Mouse (Mus musculus) Muller cell, postnatal 12 days (primary cell): ENCODE measurements around the gene Sema6d.

Experiments used
- DNase-seq: peaks from one replicate; pipeline ENCODE4 v3.0.0-alpha.2; 2015; ENCODE audit errors: inconsistent ontology term

The Sema6d gene

GRCm38 (mm10) chr2:124089813-124090230 is at the start of gene Sema6d:
TSS of gene Sema6d (plus strand) at chr2:124089969.
- DNase-seq: peak; percentile 39

- no peak for DNase-seq
Observed at GRCm38 (mm10) chr2:124059910-124060309, 29.9 kb upstream of the Sema6d start.

- no peak for DNase-seq
Observed at GRCm38 (mm10) chr2:124068380-124068779, 21.4 kb upstream of the Sema6d start.

GRCm38 (mm10) chr2:124070664-124071063 is 19.1 kb upstream of the Sema6d start:
- DNase-seq: no peak

- no peak for DNase-seq
Observed at GRCm38 (mm10) chr2:124071380-124071779, 18.4 kb upstream of the Sema6d start.

GRCm38 (mm10) chr2:124090231-124091141 is 717 bp downstream of the Sema6d start:
- peak; percentile 54 for DNase-seq

GRCm38 (mm10) chr2:124099697-124100096 is 9.9 kb downstream of the Sema6d start:
- DNase-seq: no peak

- peak; percentile 68 for DNase-seq
Observed at GRCm38 (mm10) chr2:124100486-124101200, 10.9 kb downstream of the Sema6d start.

GRCm38 (mm10) chr2:124101201-124101517 is 11.4 kb downstream of the Sema6d start:
- no peak for DNase-seq

- no peak for DNase-seq
Observed at GRCm38 (mm10) chr2:124101580-124101979, 11.8 kb downstream of the Sema6d start.

GRCm38 (mm10) chr2:124103277-124103676 is 13.5 kb downstream of the Sema6d start:
- DNase-seq: no peak

- no peak for DNase-seq
Observed at GRCm38 (mm10) chr2:124118469-124119243, 28.9 kb downstream of the Sema6d start.

- peak; percentile 22 for DNase-seq
Observed at GRCm38 (mm10) chr2:124120355-124120754, 30.6 kb downstream of the Sema6d start.

- DNase-seq: peak; percentile 45
Observed at GRCm38 (mm10) chr2:124121539-124121938, 31.8 kb downstream of the Sema6d start.

- no peak for DNase-seq
Observed at GRCm38 (mm10) chr2:124125504-124125903, 35.7 kb downstream of the Sema6d start.

GRCm38 (mm10) chr2:124126853-124127252 is 37.1 kb downstream of the Sema6d start:
- DNase-seq: no peak

GRCm38 (mm10) chr2:124130876-124131275 is 41.1 kb downstream of the Sema6d start:
- DNase-seq: peak; percentile 52

- peak; percentile 80 for DNase-seq
Observed at GRCm38 (mm10) chr2:124141510-124142044, 51.8 kb downstream of the Sema6d start.

- DNase-seq: no peak
Observed at GRCm38 (mm10) chr2:124145528-124145927, 55.8 kb downstream of the Sema6d start.

GRCm38 (mm10) chr2:124158158-124158557 is 68.4 kb downstream of the Sema6d start:
- DNase-seq: no peak

GRCm38 (mm10) chr2:124162001-124162599 is 72.3 kb downstream of the Sema6d start:
- no peak for DNase-seq
